Mouse (Mus musculus) natural killer cell, adult 2 months (primary cell): ENCODE measurements at regions not wholly inside any gene's neighbourhood (a gene's known extent, or its start where the extent isn't known, plus 50 kb on each side); places are given as distances from the start of the nearest gene placed in this dataset.
"Not testable (repeated sequence)": the region's sequence is repeated elsewhere in the genome, so short reads cannot be mapped to it uniquely, and the experiment has no call there.

Experiments
- DNase-seq, 2 experiments: peaks; one replicate each; pipeline ENCODE4 v3.0.0; 2022; ENCODE audit warnings: low spot score in 2 of 2

GRCm38 (mm10) chr15:9954941-9955340 lies 206.3 kb upstream of the Spef2 start:
- no peak for DNase-seq

DNA sequence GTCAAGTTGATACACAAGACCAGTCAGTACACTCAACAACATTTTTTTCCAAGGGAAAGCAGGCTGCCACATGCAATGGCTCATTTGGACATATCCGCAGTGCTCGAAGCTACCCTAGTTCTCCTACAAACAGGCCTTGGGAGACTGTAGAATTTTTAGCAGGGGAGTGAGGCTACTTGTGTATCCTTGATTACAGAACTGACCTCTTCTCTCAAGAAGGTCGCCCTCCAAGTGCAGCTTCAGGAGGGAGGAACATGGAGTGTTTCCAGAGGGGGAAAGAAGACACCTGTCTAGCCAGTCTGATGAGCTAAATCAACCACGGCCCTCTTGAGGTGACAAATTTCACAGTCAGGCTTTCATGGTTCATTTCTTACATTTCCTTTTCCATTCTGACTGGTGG lies 202.0 kb upstream of the Prlr start:
- DNase-seq = no peak

DNA sequence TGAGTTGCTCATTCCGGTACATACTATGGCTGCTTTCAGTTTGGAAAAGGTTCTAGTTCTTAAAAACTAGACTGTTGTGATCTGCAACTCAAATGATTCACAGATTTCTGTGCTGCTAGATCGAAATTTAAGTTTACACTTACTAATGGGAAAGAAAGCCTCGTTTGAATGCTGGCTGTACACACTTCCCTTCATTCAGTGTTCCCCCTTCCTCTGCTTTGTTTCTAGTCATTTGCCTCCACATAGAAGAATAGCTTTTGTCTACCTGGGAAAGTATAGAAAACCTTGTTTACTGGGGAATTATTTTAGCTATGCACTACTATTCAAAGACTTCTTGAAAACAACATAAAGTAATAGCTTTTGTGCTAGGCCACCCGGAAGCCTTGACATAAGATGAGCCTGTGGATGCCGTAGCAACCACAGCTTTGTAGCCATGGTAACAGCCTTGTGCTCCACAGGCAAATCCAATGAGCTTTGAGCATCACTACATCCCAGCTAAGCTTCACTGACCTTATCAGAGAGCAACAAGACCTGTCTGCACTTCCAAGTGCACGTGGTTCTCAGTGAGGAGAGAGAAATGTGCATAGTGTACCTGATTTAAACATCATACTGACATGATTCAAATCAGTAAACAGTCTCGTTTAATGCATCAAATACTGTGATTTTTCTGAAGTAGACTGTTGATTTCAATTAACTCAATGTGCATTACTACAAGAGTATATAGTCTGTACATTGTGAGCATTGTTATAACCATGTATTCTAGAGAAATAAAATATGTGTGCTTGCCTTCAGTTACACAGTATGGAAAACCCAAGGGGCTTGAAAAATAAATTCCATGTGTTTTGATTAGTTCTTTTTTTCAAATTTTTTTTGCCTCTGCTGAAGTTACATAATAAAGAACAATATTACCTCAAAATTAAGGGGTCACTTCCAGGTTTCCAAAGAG lies 165.5 kb upstream of the Prlr start:
- DNase-seq = no peak

GRCm38 (mm10) chr15:10017216-10017615 lies 159.8 kb upstream of the Prlr start:
- no peak for DNase-seq

GRCm38 (mm10) chr15:10029902-10030301 lies 147.1 kb upstream of the Prlr start:
- no peak for DNase-seq

GRCm38 (mm10) chr15:10035561-10035960 lies 141.5 kb upstream of the Prlr start:
- peak; percentile 2 to 28 for DNase-seq

GRCm38 (mm10) chr15:10036576-10036975 lies 140.5 kb upstream of the Prlr start:
- not testable (repeated sequence) for DNase-seq

GRCm38 (mm10) chr15:10073580-10073979 lies 103.5 kb upstream of the Prlr start:
- DNase-seq = no peak

DNA sequence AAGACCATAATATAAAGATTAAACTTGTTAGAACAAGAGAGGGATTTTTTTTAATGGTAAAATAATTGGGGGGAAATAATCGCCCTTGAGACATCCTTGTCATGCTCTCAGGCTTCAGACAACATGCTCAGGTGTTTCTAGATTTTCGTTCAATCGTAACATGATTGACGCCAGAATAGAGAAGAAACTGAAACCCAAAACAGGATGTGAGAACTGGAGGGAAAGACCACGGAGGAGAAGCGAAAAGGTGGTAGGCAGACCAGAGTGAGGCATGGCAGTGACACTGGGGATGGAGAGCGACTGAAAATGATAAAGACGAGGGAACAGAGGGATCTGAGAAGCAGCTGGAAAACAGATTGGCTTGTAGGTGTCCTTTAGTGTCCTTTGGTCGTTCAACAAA lies 102.1 kb upstream of the Prlr start:
- DNase-seq = peak; percentile 22 to 53

- DNase-seq = no peak
These were observed 101.5 kb upstream of the Prlr start for GRCm38 (mm10) chr15:10075391-10076060.

GRCm38 (mm10) chr15:10076061-10076400 lies 101.0 kb upstream of the Prlr start:
- DNase-seq = no peak

GRCm38 (mm10) chr15:10078434-10078833 lies 98.6 kb upstream of the Prlr start:
- DNase-seq = no peak

- no peak for DNase-seq
These were observed 97.5 kb upstream of the Prlr start for GRCm38 (mm10) chr15:10079510-10079909.

DNA sequence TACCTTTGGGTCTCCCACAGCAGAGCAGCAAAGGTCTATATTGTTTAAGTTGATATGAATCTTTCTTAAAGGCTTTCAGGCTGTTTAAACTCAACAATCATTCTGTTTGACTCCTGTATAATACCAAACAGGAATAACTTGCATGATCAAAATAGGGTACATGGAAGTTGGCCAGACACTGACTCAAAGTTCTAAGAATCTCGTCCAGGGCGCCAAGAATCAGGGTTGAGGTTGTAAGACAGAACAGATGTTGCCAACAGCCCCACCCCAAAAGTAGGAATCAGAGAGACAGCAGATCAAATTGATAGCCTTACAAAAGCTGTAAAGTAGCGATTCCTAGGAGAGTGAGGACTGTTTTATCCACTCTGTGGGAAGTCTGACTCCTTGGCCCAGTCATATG lies 88.3 kb upstream of the Prlr start:
- DNase-seq = no peak

GRCm38 (mm10) chr15:10090384-10091092 lies 86.5 kb upstream of the Prlr start:
- DNase-seq = no peak

- peak; percentile 3 to 34 for DNase-seq
These were observed 73.7 kb upstream of the Prlr start for GRCm38 (mm10) chr15:10103350-10103749.

- not testable (repeated sequence) for DNase-seq
These were observed 71.6 kb upstream of the Prlr start for GRCm38 (mm10) chr15:10105211-10105976.

- no peak for DNase-seq
These were observed 70.2 kb upstream of the Prlr start for GRCm38 (mm10) chr15:10106853-10107252.
